Mouse (Mus musculus) forebrain, embryonic 10.5 days (tissue): ENCODE data around the gene Fam184a. TPM values are rescaled to one million over a fixed set of nuclear protein-coding genes. Genes with fewer than 3 reads are reported as not detected.
A peak's percentile ranks its signal among the peaks of the same experiment; 100 is the strongest.
"Not testable (repeated sequence)": the region's sequence is repeated elsewhere in the genome, so short reads cannot be mapped to it uniquely, and the experiment has no call there.

Experiments used
- DNase-seq: peaks from one replicate; pipeline ENCODE4 v3.0.0-alpha.2; 2017; ENCODE audit warnings: low spot score; ENCODE audit errors: extremely low spot score
- H3K27ac ChIP-seq: fragments of 300-500 bp; sonication (generic); 2 replicates; pipeline ENCODE4 v1.5.1; 2016; ENCODE audit warnings: mild to moderate bottlenecking
- H3K27me3 ChIP-seq: fragments of 300-500 bp; sonication (generic); 2 replicates; pipeline ENCODE4 v1.6.1; 2016; ENCODE audit warnings: mild to moderate bottlenecking; ENCODE audit not compliant: poor library complexity, severe bottlenecking
- H3K36me3 ChIP-seq: fragments of 300-500 bp; sonication (generic); replicated peaks from 2 replicates; pipeline ENCODE4 v1.6.1; 2016; ENCODE audit warnings: mild to moderate bottlenecking, moderate library complexity
- H3K4me1 ChIP-seq: fragments of 300-500 bp; sonication (generic); 2 replicates; pipeline ENCODE4 v1.6.1; 2016
- H3K4me3 ChIP-seq: fragments of 300-500 bp; sonication (generic); 2 replicates; pipeline ENCODE4 v1.5.1; 2016; ENCODE audit warnings: mild to moderate bottlenecking, moderate library complexity
- H3K9me3 ChIP-seq: fragments of 300-500 bp; sonication (generic); 2 replicates; pipeline ENCODE4 v1.6.1; 2016; ENCODE audit warnings: mild to moderate bottlenecking, moderate library complexity
- WGBS: fragments of 180-500 bp; shearing (Covaris S2); methylation state at CpG from one replicate; pipeline ENCODE4 v1.1.7; 2016; 5-methylcytosine and 5-hydroxymethylcytosine counted together
- polyA plus RNA-seq: library from polyadenylated mRNA; unstranded; fragments of >200 nt; fragmentation: Nextera tagmentation; extraction: Ambion mirVana; gene quantifications from 2 replicates; pipeline ENCODE4 v1.2.1, GENCODE M21; 2016

Fam184a gene
- polyA plus RNA-seq, 1 experiment from 2014 or later, result 6.4 TPM

DNA sequence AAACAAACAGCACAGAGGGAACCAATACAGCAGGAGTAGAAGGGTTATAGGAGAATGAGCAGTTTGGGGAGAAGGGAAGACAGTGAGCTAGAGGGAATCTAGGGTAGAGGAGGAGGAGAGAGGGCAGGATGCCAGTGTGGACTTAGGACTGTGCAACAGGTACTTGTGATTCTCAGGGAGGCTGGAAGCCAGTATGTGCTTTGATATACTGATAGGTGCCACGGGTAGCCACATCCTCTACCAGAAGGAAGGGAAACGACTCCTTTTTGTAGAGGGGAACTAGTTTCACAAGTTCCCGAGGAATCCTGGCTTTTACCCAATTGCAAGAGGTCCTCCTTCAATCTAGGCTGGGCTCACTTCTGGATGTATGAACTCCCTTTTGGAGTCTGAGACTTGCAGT lies 65.1 kb downstream of the Fam184a start:
- Histone ChIP-seq H3K4me1 (no peaks in the 10 kb centered on the region), H3K27ac (no peak overlapping the region), H3K4me3 (no peak overlapping the region), H3K36me3 (no peaks in the 10 kb centered on the region), H3K9me3 (no peaks in the 10 kb centered on the region), H3K27me3 (no peaks in the 10 kb centered on the region)
- no peak for DNase-seq
- WGBS, result 85% methylated on average over 3 of the region's 3 CpGs

DNA sequence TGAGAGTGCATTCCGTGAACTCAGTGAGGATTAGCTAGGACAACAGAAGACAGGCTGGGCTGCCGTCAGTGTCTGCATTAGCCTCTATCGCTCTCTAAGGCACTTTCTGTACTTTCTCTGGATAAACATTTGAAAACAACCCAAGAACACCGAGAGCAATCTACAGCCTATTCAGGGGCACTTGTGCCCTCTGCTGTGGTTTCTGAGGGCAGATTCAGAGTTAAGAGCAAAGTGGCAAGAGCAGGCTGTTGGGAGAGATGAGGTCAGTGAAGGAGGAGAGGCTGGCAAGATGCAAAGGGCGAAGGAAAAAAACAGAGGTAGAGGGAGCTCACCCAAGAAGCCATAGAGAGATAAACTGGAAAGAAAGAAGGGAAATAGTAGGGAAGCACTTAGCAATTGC lies 67.7 kb downstream of the Fam184a start:
- Histone ChIP-seq H3K27ac (no peak overlapping the region), H3K4me1 (no peaks in the 10 kb centered on the region), H3K4me3 (no peak overlapping the region), H3K27me3 (no peaks in the 10 kb centered on the region), H3K9me3 (no peaks in the 10 kb centered on the region), H3K36me3 (no peaks in the 10 kb centered on the region)
- no peak for DNase-seq
- 77% methylated on average over 5 of the region's 5 CpGs for WGBS

DNA sequence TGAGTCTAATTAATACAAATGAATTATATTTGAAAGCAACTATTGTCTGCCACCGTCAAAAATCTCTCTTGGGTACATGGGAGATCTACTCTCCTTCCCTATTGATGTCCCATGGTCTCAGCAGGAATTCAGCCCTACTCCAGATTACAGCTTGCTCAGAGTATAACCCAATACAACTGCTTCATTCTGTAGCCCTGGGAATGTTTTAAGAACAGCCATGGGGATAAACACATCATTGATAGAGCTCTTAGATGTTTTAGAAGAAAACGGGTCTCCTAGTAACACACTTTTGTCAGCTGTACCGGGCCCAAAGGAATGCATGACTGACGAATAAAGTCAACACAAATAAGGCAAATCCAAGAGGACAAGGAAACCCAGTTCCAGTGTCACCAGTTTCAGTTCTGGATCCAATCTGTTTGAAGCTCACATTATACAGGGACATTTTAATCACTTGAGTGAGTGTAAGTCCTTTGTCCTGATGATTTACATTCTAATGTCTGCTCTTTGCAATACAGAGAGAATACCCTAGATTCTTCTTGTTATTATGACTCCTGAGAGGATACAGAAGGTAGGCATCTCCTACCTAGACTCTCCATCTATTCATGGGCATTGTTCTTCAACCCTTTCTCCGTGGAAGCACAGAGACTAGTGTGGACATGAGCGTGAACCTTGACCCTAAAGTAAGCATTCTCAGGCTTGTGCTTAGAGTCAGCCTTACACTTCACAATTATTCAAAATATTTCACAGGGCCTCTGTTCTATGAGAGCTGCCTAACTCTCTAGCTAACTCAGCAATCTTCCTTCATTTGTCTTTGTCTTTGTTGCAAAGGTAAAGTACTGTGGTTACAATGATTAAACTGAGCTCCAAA lies 71.0 kb downstream of the Fam184a start:
- no peak overlapping the region for H3K27ac ChIP-seq
- no peaks in the 10 kb centered on the region for H3K27me3 ChIP-seq
- H3K36me3 ChIP-seq, result 0 out of 2 replicates have a peak, but pooled peaks cover 2% of the 10 kb centered on the region
- 71% methylated on average over 6 of the region's 6 CpGs for WGBS
- no peak overlapping the region for H3K4me3 ChIP-seq
- H3K4me1 ChIP-seq, result no peaks in the 10 kb centered on the region
- no peak for DNase-seq
- H3K9me3 ChIP-seq, result no peaks in the 10 kb centered on the region

GRCm38 (mm10) chr10:53661788-53662187 lies 89.1 kb downstream of the Fam184a start:
- Histone ChIP-seq H3K9me3 (no peaks in the 10 kb centered on the region), H3K4me3 (no peak overlapping the region), H3K27me3 (no peaks in the 10 kb centered on the region), H3K27ac (no peak overlapping the region), H3K36me3 (peaks cover 4% of the 10 kb centered on the region; the same call in 1 of the 2 replicates), H3K4me1 (no peaks in the 10 kb centered on the region)
- no peak for DNase-seq
- 91% methylated on average over 4 of the region's 4 CpGs for WGBS

- not testable (repeated sequence) for H3K27ac ChIP-seq, H3K36me3 ChIP-seq
- 83% methylated on average over 5 of the region's 5 CpGs for WGBS
Measured at GRCm38 (mm10) chr10:53654239-53654638, 96.7 kb downstream of the Fam184a start.

GRCm38 (mm10) chr10:53650683-53651082 lies 100.2 kb downstream of the Fam184a start:
- Histone ChIP-seq H3K27ac (no peak overlapping the region), H3K27me3 (no peaks in the 10 kb centered on the region), H3K4me1 (no peaks in the 10 kb centered on the region), H3K36me3 (no peaks in the 10 kb centered on the region; the same call in 1 of the 2 replicates), H3K9me3 (no peaks in the 10 kb centered on the region), H3K4me3 (no peak overlapping the region)
- 83% methylated on average over 2 of the region's 2 CpGs for WGBS
- no peak for DNase-seq

More at GRCm38 (mm10) chr10:53654239-53654638, 96.7 kb downstream of the Fam184a start:
- DNase-seq, H3K4me3 ChIP-seq, H3K9me3 ChIP-seq, H3K4me1 ChIP-seq, H3K27me3 ChIP-seq: not testable (repeated sequence)

GRCm38 (mm10) chr10:53641507-53641906 lies 109.4 kb downstream of the Fam184a start:
- no peak for DNase-seq
- H3K27me3 ChIP-seq, result no peaks in the 10 kb centered on the region

GRCm38 (mm10) chr10:53635246-53635971 lies 115.5 kb downstream of the Fam184a start:
- Histone ChIP-seq H3K27ac (no peak overlapping the region), H3K27me3 (no peaks in the 10 kb centered on the region), H3K9me3 (no peaks in the 10 kb centered on the region), H3K36me3 (no peaks in the 10 kb centered on the region), H3K4me1 (no peaks in the 10 kb centered on the region), H3K4me3 (no peak overlapping the region)
- no peak for DNase-seq
- 92% methylated on average over 13 of the region's 13 CpGs for WGBS

More at GRCm38 (mm10) chr10:53641507-53641906, 109.4 kb downstream of the Fam184a start:
- H3K27ac ChIP-seq, result no peak overlapping the region
- no peaks in the 10 kb centered on the region for H3K9me3 ChIP-seq
- no peaks in the 10 kb centered on the region for H3K4me1 ChIP-seq
- H3K36me3 ChIP-seq, result no peaks in the 10 kb centered on the region
- H3K4me3 ChIP-seq, result no peak overlapping the region

DNA sequence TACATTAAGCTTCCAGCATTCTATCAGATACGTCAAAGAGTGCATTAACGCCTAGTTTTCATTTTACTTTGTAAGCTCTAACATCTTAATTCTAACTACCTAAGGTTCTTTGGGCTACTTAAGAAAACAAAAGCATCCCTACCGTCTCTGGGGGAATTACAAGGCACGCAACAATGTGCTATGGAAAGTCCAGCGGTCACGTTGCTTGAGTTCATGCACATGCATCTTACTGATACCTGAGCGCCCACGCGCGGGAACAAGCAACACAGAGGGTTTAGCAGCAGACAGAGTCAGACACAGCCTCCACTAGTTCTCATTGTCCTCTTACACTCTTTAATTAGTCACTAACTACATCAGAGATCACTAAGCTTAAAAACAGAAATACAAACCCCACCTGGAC lies 116.8 kb downstream of the Fam184a start:
- H3K4me3 ChIP-seq, result no peak overlapping the region
- H3K36me3 ChIP-seq, result no peaks in the 10 kb centered on the region
- no peak overlapping the region for H3K27ac ChIP-seq
- H3K27me3 ChIP-seq, result no peaks in the 10 kb centered on the region
- WGBS, result 80% methylated on average over 10 of the region's 10 CpGs
- no peak for DNase-seq
- no peaks in the 10 kb centered on the region for H3K9me3 ChIP-seq
- no peaks in the 10 kb centered on the region for H3K4me1 ChIP-seq

DNA sequence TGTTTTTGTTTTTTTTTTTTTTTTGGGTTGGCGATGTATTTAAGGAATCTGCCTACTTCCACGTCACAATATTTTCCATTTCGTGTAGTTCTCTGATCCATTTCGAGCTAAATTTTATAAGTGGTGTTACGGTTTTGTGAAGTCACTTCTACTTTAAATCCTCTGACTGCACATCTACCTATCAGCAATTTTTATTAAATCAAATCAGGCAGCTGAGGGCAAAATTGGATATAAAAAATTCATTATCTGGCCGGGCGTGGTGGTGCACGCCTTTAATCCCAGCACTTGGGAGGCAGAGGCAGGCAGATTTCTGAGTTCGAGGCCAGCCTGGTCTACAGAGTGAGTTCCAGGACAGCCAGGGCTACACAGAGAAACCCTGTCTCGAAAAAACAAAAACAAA lies 120.6 kb downstream of the Fam184a start, which contains the start of gene Mcm9:
Gene Mcm9, minus strand, starts transcription at position 101 of the 400 bp plus-strand sequence.
- DNase-seq, H3K36me3 ChIP-seq, H3K9me3 ChIP-seq, H3K27me3 ChIP-seq: not testable (repeated sequence)
- H3K4me1 ChIP-seq, result peaks cover 16% of the 10 kb centered on the region
- H3K4me3 ChIP-seq, result peak within 1 kb of the TSS; percentile 76
- H3K27ac ChIP-seq, result peak within 1 kb of the TSS; percentile 97
- WGBS, result 62% methylated on average over 10 of the region's 10 CpGs

DNA sequence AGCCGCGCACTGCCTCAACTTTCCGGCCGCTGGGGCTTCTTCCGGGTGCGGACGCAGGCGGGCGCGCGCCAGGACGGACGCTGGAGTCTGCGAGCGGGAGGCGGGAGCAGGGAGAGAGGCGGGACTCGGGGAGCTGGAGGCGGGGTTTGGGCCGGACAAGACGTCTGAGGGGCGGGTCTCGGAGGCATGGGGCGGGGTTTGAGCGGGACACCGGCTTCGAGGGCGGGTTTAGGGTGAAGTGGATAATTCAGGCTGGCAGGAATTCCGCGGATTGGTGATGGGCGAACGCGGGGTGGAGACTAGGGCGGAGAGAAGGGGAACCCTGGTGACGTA lies 121.0 kb downstream of the Fam184a start:
- Histone ChIP-seq H3K27ac (peak overlapping the region; percentile 97), H3K27me3 (no peaks in the 10 kb centered on the region), H3K4me1 (peaks cover 16% of the 10 kb centered on the region), H3K4me3 (peak overlapping the region; percentile 76), H3K9me3 (no peaks in the 10 kb centered on the region), H3K36me3 (peaks cover 8% of the 10 kb centered on the region)
- under 1% methylated on average over 35 of the region's 35 CpGs for WGBS
- peak; percentile 99 for DNase-seq

DNA sequence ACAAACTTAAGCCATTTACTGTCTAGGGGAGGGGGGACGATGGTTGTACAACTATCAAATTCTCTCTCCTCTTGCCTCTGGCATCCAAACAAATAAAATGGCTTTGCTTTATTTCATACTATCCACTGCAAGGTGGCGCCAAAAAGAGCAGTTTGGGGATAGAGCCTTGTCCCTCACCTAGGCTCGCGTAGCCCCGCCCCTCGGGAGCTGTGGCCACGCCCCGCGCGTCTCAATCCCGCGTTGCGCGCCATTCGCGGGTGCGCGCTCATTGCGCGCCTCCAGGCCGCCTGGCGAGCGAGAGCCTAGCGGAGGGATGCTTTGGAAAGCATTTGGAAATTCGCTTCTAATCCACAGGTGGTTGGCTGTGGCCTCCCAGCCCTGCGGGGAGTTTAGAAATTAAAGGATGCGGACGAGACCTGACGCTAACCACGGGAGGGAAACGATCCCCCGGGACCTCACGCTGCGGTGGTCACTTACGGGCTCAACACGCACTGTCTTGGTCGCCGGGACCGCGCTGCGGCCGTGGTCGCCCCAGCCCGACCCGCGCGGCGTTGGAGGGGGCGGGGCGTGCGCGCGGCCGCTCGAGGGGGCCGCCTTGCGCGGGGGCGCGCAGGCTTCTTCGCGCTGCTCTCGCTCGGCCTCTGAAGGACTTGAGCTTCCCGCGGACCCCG lies 121.5 kb downstream of the Fam184a start:
- DNase-seq, result peak; percentile 83
- Histone ChIP-seq H3K27ac (peak overlapping the region; percentile 97), H3K4me3 (peak overlapping the region; percentile 76), H3K9me3 (no peaks in the 10 kb centered on the region), H3K36me3 (peaks cover 13% of the 10 kb centered on the region), H3K27me3 (no peaks in the 10 kb centered on the region), H3K4me1 (peaks cover 16% of the 10 kb centered on the region)
- 0% methylated on average over 66 of the region's 67 CpGs for WGBS
